Mouse (Mus musculus) embryo, embryonic 11.5 days (tissue): Measurements from ENCODE around the gene Nrf1.

Experiments
- DNase-seq: peaks from one replicate; pipeline ENCODE4 v3.0.0-alpha.2; 2012; ENCODE audit warnings: low read depth, low spot score

Gene Nrf1

DNA sequence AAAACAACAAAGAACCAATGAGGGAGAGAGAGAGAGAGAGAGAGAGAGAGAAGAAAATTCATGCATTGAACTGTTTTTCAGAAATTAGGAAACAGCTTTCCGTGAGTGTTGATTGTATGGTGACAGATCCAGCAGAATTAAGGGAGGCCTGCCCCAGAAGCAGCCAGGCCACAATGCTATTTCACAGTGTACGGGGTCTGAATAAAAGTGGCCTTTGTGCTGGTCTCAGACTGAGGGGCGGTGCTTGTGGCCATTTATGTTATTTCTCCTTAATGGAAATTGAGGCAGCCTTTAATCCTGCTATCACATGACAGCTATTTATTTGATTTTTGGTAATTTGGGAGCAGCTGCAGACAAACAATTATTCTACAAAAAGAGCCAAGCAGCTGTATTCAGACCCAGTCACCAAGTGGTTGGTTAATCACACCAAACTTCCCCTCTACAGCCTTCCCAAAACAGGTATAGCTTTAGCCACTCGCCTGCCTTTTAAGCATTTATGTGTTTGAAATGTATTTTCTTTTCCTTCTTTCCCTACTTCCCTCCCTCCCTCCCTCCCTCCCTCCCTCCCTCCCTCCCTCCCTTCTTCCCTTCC, 31.2 kb downstream of the Nrf1 start:
- DNase-seq: no peak

DNA sequence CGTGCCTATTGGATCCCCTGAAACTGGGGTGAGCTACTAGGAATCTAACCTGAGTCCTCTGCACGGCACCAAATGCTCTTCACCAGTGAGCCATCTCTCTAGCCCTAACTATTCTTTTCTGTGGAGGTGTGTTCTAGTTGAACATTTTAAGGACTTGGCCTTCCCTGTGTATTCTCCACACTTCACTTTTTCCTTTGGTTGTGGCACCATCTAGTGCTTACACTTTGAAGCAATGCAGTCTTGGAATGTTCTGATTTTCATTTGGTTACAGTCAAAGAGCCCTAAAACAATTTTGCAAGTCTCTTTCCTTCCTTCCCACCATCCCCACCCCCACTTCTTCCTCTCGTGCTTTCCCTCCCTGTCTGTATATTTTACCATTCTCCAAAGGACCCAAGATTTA, 33.6 kb downstream of the Nrf1 start:
- peak; percentile 5 for DNase-seq

DNA sequence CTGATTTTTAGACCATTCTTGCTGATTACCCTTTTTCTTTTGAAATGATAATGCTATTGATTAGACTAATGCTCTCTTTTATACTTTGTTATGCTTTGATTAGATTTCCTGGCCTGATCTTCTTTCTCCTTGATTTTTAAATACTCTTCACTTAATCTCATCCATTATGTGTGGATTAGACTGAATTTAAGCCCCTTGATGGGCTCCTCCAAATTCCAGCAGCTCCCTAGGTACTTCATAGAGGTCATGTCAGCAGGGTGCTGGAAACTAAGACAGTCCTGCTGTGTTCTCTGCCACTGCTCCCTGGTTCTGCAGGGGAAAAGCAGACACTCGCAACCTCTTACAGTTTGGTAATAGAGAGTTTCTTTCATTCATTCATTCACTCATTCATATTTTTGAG, 35.5 kb downstream of the Nrf1 start:
- no peak for DNase-seq

DNA sequence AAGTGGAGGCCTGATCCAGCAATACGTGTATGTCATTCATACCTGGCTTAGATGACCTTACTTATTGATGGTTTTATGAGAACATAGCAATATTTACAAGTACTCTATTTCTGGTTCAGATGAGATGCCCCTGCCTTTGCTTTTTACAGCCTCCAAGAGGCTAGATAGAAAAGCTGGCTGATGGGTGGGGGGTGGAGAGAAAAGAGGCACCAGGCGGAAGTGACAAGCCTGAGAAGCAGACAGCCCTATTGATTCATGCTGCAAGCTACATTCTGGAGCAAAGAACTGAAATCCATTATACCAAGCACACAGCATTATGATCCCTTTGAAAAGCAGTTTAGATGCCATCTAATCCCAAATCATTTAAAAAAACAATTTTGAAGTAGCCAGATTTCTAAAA, 37.6 kb downstream of the Nrf1 start:
- no peak for DNase-seq

DNA sequence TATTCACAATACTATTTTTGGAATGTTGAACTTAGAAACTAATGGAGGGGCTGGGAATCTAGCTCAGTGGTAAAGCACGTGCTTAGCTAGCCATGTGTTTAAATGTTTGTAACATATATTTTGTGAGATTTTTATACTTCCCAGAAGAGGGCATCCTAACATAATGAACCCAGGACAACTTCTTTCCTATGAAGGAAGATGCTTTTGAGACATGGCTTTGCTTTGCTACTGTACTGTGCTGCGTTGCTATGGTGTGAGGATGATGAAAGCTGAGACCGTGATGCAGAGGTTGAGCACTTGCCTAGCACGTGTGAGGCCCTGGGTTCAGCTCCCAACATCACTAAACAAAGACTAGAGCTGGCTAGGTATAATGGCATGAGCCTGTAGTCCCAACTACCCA, 43.4 kb downstream of the Nrf1 start:
- no peak for DNase-seq

DNA sequence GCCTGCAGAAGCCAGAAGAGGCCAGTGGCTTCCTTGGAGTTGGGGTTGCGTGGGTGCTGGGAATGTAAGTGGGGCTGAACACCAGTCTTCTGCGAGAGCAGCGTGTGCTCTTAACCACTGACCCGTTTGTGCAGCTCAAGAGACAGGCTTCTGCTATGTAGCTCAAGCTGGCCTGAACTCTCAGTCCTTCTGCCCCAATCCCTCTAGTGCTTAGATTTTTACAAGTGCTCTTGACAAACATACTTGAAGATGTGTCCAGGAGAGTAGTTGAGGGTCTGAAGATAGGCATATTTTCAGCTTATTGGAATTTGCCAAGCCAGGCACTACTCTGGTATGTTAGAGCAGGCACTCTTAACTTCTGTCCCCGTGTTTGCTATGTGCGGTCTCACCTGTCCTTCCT, 45.0 kb downstream of the Nrf1 start:
- DNase-seq: no peak

DNA sequence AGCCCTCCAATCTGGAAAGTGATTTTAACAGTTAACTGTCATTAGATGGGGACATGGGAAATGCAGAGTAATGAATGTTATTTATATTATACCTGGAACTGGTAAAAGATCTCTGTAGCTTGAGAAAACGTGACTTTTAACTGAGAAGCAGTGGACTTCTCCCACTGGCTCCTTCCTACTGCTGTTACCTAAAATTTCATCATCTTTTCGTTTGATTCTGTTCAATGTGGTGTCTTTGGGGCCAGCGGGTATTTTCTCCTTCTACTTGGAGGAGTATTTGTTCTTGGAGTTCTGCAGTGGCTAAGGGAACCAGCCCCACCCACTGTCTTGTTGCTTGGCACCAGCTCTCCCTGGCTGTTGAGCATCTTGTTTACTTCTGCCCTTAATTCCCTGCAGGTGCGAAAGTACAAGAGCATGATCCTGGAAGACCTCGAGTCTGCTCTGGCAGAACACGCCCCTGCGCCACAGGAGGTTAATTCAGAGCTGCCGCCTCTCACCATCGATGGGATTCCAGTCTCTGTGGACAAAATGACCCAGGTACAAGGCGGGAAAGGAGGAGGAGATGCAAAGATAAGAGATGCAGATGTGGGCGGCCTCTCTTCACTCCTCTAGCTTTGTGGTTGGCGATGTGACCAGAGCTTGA, 54.1 kb downstream of the Nrf1 start:
- DNase-seq: no peak

DNA sequence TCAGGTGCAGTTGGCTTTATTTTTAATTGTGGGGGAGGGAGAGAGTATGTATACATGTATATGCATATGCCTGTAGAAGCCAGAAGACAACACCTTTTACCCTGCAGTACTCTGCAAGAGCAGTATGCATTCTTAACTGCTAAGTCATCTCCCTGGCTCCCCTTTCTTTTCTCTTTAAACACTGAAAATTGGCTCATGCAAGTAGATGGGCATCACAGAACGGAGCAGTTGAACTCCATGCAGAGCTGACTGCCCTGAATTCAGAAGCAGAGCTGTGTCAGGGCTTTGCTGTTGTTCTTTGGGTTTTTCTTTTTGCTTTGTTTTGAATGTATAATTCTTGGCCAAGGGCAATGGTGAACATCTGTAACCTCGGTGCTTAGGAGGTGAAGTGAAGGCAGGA, 58.3 kb downstream of the Nrf1 start:
- no peak for DNase-seq

DNA sequence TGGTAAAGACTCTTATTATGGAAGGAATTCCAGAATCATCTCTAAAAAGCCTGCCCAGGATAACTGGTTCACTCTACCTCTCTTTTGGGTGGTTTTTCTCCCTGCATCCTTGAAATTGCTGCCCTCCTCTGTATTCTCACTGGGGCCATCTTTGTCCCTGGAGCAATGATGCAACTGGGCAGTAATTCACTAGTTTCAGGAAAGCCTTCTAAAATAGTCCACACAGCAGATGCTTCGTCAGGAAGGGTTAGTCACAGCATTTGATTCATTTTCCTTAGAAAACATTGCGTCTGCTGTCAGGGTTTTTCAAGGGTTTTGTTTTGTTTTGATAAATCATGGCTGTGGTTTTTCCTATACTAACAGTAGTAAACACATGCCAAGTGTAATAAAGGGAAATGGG, 59.7 kb downstream of the Nrf1 start:
- DNase-seq: no peak

DNA sequence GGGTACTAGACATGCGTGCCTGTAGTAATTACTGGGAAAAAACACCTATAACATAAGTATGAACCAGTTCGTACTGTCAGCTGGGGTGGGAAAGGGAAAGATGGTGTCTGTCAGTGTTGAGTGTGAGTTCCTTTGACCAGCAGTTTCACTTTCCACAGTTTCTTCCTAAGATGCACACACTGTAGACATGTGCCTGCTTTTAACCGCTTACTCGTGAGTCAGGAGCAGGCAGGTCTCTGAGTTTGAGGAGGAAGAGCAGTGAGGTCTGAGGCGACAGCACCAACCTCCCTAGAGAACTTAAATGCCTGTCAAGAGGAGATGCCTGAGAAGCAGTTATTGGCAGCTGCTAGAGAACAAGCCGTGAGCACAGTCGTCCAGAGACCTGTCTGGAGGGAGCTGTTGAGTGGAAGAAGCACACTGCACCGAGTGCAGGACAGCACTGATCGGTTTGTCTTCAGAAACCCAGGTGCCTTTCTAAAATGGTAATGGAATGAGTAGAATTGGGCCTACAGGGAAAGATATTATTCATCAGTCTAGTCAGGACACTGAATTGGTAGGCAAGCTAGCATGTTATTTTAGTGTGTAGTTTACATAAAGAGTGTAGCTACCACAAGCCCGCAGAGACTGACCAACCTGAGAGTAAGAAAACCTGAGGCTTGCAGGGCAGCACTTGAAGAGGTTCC, 62.2 kb downstream of the Nrf1 start:
- no peak for DNase-seq

DNA sequence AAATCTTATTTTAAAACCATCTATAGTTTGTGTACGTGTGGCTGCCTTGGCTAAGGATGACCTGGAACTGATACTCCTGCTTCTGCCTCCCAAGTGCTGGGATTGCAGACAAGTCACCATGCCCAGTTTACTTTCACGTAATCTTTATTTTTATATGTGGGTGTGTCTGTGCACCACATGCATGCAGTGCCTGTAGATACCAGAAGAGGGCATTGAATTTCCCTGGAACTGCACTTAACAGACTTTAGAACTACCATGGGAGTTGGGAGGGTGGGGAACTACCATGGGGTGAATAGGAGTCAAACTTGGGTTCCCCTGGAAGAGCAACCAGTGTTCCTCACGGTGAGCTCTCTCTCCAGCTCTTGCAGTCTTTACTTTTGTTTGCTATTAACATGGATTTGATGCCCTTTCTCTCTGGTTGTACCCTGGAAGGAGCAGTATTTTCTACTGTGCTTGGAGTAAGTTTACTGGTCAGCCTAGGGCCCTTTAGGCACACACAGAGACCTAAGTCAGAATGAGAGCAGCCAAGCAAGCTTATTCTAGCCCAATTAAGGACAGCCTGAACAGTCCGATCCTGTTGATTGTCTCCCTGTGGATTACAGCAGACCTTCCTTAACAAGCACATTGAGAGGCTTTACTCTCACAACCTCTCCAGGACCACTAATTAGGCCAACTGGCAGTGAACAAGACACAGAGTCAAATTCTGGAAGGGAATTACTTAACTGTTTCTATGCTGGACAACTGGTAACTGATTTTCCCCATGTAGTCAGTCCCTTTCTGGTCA, 64.8 kb downstream of the Nrf1 start:
- DNase-seq: no peak

DNA sequence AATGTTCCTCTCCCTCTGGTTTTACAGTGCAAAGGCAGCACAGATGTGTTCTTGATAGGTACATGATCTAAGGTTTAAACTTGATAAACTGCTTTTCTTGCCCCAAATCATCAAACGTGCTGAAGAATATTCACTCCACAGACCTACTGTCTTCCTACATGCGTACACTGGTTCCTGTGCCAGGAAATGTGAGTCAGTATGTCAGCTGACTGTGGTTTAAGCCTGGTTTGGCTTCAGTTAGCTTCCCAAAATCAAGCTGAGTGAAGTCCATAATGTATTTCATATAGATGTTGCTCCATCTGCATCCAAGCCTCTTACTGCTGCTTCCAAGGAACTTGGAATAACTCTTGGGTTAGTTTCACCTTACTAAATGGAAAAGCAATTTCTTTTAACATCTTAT, 66.3 kb downstream of the Nrf1 start:
- DNase-seq: no peak

DNA sequence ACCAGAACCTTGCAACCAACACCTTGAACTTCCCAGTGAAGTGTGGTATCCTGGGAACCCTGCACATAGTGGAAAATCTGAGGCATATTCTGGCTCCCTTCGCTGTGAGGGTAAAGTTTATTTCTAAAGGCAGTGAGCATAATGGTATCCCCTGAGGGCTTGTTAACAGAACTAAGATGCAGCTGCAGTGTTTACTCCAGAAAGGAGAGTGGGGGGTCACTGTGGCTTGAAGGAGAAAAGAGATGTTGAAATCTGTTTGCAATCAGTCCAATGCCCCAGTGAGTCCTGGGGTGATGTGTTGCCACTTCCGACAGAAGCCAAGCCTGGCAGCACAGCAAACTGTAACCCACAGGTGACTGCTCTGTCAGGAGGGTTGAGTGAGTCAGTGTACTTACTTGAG, 73.4 kb downstream of the Nrf1 start:
- DNase-seq: no peak

DNA sequence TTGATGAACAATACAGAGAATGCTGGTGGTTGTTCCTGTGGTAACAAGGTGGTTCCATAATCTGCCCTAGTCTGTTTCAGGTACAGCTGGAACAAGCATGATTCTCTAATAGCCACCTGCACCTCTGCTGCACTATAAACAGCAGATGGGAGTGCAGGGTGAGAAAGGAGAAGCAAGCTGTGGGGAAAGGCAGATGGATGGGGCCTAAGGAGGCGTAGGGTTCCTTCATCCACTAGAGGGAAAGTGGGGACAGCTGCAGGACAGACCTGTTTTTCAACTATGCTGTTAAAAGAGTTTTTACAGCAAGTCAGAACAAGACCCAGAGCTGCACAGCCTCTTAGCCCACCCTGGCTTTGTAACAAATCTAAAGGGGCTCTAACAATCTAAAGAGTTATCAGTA, 73.8 kb downstream of the Nrf1 start:
- no peak for DNase-seq

DNA sequence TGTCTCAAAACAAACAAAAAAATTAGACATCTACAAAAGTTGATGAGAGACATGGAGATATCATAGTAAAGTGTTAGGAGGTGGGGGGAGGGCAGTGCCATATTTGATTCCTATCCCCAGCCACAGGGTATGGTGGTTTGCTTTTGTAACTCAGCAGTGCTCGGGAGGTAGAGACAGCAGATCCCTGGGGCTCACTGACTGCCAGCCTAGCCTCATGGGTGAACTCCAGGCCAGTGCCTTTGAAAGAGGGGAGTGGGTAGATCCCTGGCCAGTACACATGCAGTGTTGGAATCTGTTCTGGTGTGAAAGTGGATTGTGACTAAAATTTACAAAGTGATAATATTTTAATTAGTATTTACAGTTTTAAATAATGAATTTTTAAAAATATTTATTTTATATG, 75.6 kb downstream of the Nrf1 start:
- DNase-seq: no peak

DNA sequence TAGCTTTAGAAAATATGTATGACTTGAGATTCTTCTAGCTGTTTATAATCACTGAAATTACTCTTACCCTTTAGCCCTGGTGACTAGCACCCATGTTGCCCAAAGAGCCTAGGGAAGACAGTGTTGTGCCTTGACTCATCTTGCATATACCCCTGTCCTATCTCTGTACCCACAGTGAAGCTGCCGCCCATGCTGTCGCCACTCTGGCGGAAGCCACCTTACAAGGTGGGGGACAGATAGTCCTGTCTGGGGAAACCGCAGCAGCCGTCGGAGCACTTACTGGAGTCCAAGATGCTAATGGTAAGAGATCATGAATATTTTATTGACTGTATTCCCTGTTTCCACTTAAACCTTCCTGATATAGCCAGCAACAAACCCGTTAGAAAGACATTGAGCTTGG, 78.3 kb downstream of the Nrf1 start:
- DNase-seq: no peak

DNA sequence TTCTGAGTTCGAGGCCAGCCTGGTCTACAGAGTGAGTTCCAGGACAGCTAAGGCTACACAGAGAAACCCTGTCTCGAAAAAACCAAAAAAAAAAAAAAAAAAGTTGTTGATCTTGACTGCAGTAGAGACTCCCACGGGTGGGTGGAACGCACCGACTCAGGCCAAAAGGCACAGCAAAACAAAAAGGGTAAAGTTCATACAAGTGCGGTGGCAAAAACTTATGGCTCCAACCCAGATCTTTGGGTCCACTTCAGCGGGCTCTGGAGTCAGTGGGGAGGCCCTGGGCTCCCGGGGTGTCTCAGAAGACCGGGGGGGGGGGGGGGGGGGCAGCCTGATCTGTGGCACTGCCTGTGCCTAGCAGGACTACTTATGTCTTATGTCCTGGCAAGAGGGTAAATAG, 79.0 kb downstream of the Nrf1 start:
- no peak for DNase-seq

DNA sequence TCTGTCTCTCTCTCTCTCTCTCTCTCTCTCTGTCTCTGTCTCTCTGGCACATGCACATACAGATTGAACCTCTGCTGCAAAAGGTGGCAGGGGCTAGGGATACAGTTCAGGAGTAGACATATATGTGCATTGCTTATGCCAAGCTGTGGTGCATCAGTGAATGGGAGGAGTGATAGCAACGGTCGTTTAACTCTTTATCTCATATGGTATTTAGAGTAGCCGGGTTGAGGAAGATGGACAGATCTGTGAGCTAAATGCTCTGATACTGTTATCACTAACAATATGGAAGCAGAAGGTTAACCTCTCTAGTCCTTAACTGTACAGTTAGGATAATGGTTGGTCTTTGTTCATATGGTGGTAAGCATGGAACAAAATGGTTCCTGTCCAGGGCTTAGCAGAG, 84.6 kb downstream of the Nrf1 start:
- no peak for DNase-seq

DNA sequence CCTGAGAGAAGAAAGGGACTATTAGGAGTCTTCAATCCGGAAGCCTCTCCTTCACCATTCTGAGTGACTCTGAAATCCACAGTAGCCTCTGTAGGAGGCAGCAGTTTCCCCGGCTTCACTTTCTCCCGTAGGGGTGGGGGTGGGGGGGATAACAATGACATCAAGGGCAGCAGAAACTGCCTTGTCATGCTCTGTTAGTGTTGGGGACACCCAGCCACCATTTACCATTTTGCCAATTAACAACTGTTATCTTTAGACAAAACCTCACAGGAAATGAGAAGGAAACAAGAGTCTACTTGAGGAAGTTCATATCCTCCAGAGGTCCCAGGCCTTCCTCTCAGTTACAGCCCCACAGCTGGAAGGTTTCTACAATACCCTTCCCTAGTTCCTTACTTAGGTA, 87.8 kb downstream of the Nrf1 start:
- DNase-seq: no peak

DNA sequence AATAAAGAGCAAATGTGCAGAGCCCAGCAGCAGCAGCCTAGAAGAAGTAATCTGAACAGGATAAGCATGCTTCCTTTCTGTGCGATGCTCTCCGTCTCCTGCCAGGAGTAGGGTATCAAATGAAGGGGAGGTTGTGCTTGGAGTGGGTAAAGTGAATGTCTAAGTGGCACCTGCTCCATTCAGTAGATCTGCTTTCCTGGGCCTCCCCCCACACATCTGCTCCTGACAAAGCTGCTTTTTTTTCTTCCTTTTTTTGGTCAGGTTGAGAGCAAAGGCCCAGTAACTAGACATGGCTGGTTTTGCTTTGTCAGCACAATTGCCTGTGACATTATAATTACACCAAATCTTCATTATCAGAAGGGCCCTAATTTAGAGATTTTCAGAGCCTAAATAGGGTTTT, 89.4 kb downstream of the Nrf1 start:
- no peak for DNase-seq

DNA sequence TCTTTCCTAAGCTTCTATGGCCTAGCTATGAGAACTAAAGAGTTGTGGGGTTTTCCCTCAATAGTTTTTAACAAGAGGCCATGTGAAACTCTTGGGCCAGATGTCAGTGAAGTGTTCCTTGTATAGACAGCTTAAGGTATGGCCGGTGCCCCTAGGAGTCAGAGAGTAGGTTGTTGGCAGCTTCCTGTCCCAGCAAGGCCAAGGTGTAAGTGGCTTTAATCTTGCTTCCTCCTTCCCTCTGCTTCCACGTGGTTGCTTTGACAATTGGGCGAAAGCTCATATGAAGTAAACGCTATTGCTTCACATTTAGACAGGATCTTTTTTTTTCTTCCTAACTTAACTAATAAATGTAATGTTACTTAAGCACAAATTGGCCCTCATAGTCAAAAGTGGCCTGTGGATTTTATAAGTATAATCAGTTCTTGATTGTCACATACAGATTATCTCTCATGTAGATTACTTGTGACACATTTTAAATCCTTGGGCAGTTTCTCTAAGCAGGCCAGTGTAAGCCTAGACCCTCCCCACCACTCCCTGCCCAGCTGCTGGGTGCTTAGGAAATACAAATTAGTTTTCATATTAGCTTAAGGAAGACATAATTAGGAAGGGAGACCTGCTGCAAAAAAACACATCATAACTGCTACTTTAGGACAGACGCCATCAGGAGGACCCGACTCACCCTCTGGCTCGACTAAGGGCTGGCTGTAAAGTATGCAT, 91.7 kb downstream of the Nrf1 start:
- no peak for DNase-seq

DNA sequence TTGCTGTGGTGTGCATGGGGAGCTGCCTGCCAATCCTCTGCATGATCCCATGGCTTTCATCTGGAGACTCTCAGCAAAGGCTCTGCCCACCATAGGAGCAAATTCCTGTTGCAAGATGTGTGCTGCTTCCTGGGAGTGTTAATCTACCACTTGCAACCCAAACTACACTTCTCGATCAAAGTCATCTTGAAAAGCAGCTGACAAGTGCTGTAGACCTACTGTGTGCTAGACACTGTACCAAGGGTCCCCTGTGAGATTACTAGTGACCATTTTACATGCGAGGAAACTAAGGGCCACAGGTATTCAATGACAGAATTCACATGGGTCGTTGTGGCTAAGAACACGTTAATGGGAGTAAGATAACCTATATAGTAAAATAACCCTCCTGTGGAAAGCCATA, 95.5 kb downstream of the Nrf1 start:
- DNase-seq: no peak
